Mouse (Mus musculus) stomach, embryonic 14.5 days (tissue): ENCODE data around the gene Slc28a1. TPM values are rescaled to one million over a fixed set of nuclear protein-coding genes. Genes with fewer than 3 reads are reported as not detected.
"Not testable (repeated sequence)": the region's sequence is repeated elsewhere in the genome, so short reads cannot be mapped to it uniquely, and the experiment has no call there.

Experiments used
- ATAC-seq: fragments of 200-750 bp; cut with Nextera tagmentation; 2 replicates; pipeline ENCODE4 v1.8.0; 2017; ENCODE audit warnings: low read depth, moderate TSS enrichment; ENCODE audit not compliant: insufficient number of reproducible peaks, insufficient read depth, low FRiP score
- H3K27ac ChIP-seq: fragments of 300-500 bp; sonication (generic); 2 replicates; pipeline ENCODE4 v1.5.1; 2014; ENCODE audit warnings: mild to moderate bottlenecking, low read length, moderate library complexity, mixed read lengths
- H3K27me3 ChIP-seq: fragments of 300-500 bp; sonication (generic); 2 replicates; pipeline ENCODE4 v1.6.1; 2014; ENCODE audit warnings: low read length, control low read depth, mixed read lengths; ENCODE audit not compliant: control insufficient read depth, insufficient read depth
- H3K36me3 ChIP-seq: fragments of 300-500 bp; sonication (generic); 2 replicates; pipeline ENCODE4 v1.6.1; 2014; ENCODE audit warnings: mild to moderate bottlenecking, control low read depth, low read length, moderate library complexity, mixed read lengths; ENCODE audit not compliant: control insufficient read depth, insufficient read depth
- H3K4me1 ChIP-seq: fragments of 300-500 bp; sonication (generic); 2 replicates; pipeline ENCODE4 v1.6.1; 2014; ENCODE audit warnings: low read length, control low read depth, mixed read lengths; ENCODE audit not compliant: control insufficient read depth, insufficient read depth
- H3K4me2 ChIP-seq: fragments of 300-500 bp; sonication (generic); replicated peaks from 2 replicates; pipeline ENCODE4 v1.6.1; 2014; ENCODE audit warnings: low read depth, low read length, control low read depth
- H3K4me3 ChIP-seq: fragments of 300-500 bp; sonication (generic); 2 replicates; pipeline ENCODE4 v1.5.1; 2014; ENCODE audit warnings: low read depth, low read length, control low read depth
- H3K9ac ChIP-seq: fragments of 300-500 bp; sonication (generic); replicated peaks from 2 replicates; pipeline ENCODE4 v1.6.1; 2014; ENCODE audit warnings: low read depth, mild to moderate bottlenecking, control low read depth, low read length, moderate library complexity, mixed read lengths
- H3K9me3 ChIP-seq: fragments of 300-500 bp; sonication (generic); 2 replicates; pipeline ENCODE4 v1.6.1; 2016; ENCODE audit warnings: low read depth, low read length, control low read depth; ENCODE audit not compliant: control insufficient read depth
- WGBS: fragments of 180-500 bp; shearing (Covaris S2); extraction: QIAGEN DNeasy Blood & Tissue Kit; methylation state at CpG from one replicate; pipeline ENCODE4 v1.1.7; 2014; 5-methylcytosine and 5-hydroxymethylcytosine counted together
- polyA plus RNA-seq: library from polyadenylated mRNA; unstranded; fragments of >200 nt; fragmentation: Nextera tagmentation; extraction: Ambion mirVana; gene quantifications from 2 replicates; pipeline ENCODE4 v1.2.1, GENCODE M21; 2014

The Slc28a1 gene
- polyA plus RNA-seq, 1 experiment from 2014 or later = not detected

GRCm38 (mm10) chr7:81182492-81183175 lies 68.0 kb downstream of the Slc28a1 start:
- 77% methylated on average over 10 of the region's 10 CpGs for WGBS

GRCm38 (mm10) chr7:81183181-81183580 lies 68.6 kb downstream of the Slc28a1 start:
- Histone ChIP-seq H3K36me3 (no peaks in the 10 kb centered on the region), H3K9ac (no peak overlapping the region), H3K4me3 (no peak overlapping the region), H3K27ac (no peak overlapping the region), H3K4me2 (no peak overlapping the region), H3K9me3 (no peaks in the 10 kb centered on the region), H3K4me1 (no peaks in the 10 kb centered on the region), H3K27me3 (no peaks in the 10 kb centered on the region)
- no peak for ATAC-seq

More at GRCm38 (mm10) chr7:81182492-81183175, 68.0 kb downstream of the Slc28a1 start:
- H3K27me3 ChIP-seq = no peaks in the 10 kb centered on the region
- H3K4me2 ChIP-seq = no peak overlapping the region
- no peak overlapping the region for H3K9ac ChIP-seq
- H3K4me1 ChIP-seq = no peaks in the 10 kb centered on the region
- H3K9me3 ChIP-seq = no peaks in the 10 kb centered on the region
- no peak overlapping the region for H3K27ac ChIP-seq
- no peak for ATAC-seq
- H3K4me3 ChIP-seq = no peak overlapping the region
- H3K36me3 ChIP-seq = no peaks in the 10 kb centered on the region

GRCm38 (mm10) chr7:81184136-81184535 lies 69.5 kb downstream of the Slc28a1 start:
- Histone ChIP-seq H3K27ac (no peak overlapping the region), H3K4me1 (no peaks in the 10 kb centered on the region), H3K27me3 (no peaks in the 10 kb centered on the region), H3K9ac (no peak overlapping the region), H3K36me3 (no peaks in the 10 kb centered on the region), H3K4me3 (no peak overlapping the region), H3K4me2 (no peak overlapping the region), H3K9me3 (no peaks in the 10 kb centered on the region)
- 85% methylated on average over 2 of the region's 2 CpGs for WGBS
- ATAC-seq = no peak

- no peak overlapping the region for H3K9ac ChIP-seq
- H3K36me3 ChIP-seq = no peaks in the 10 kb centered on the region
- no peak overlapping the region for H3K4me2 ChIP-seq
- H3K4me3 ChIP-seq = no peak overlapping the region
- ATAC-seq = no peak
- no peaks in the 10 kb centered on the region for H3K27me3 ChIP-seq
- no peaks in the 10 kb centered on the region for H3K4me1 ChIP-seq
- H3K9me3 ChIP-seq = no peaks in the 10 kb centered on the region
- no peak overlapping the region for H3K27ac ChIP-seq
- WGBS = 85% methylated on average over 1 of the region's 1 CpGs
Measured at GRCm38 (mm10) chr7:81184651-81185050, 70.1 kb downstream of the Slc28a1 start.

- H3K4me2 ChIP-seq, H3K9ac ChIP-seq, H3K4me3 ChIP-seq, H3K9me3 ChIP-seq, H3K4me1 ChIP-seq, ATAC-seq, H3K27ac ChIP-seq, H3K36me3 ChIP-seq, H3K27me3 ChIP-seq: not testable (repeated sequence)
Measured at GRCm38 (mm10) chr7:81186036-81186435, 71.4 kb downstream of the Slc28a1 start.

DNA sequence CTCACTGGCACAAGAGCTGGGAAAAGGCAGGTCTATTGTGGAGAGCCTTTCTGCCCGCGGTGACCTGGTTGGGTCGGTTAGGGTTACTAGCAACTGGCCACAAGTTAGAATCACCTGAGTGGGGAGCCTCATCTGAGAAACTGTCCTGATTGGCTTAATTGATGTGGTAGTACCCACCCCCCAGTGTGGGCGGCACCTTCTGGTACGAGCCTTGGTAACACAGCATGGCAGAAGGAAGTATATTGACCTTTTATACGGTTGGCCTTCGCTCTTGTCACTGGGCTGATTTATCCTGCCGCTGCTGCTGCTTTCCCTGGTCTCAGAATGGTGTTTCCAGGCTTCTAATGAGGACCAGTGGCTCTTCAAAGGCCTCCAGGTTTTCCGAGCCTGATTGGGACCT lies 74.6 kb downstream of the Slc28a1 start:
- no peak overlapping the region for H3K4me2 ChIP-seq
- no peaks in the 10 kb centered on the region for H3K36me3 ChIP-seq
- WGBS = 69% methylated on average over 9 of the region's 9 CpGs
- no peak overlapping the region for H3K27ac ChIP-seq
- H3K4me3 ChIP-seq = no peak overlapping the region
- H3K9me3 ChIP-seq = no peaks in the 10 kb centered on the region
- H3K9ac ChIP-seq = no peak overlapping the region
- no peaks in the 10 kb centered on the region for H3K4me1 ChIP-seq
- H3K27me3 ChIP-seq = no peaks in the 10 kb centered on the region
- ATAC-seq = no peak

DNA sequence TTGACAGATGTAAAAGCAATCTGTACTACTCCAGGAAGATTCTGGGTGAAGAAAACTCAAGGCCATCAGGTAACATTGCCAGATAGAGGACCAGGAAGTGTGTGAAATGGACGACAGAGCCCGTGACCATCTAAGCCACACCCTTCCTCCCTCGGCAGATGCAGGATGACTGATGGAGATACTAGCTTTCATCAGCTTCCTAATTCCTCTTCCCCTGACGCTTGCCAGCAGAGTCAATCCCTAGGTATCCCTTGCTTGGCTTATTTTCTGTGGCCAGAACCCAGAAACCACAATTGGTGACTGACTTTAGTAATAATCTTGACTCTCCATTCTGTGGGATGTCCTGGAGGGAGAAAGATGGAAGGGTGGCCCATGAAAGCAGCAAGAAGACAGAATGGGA lies 80.9 kb downstream of the Slc28a1 start:
- H3K9me3 ChIP-seq = no peaks in the 10 kb centered on the region
- peaks cover 5% of the 10 kb centered on the region; the same call in 1 of the 2 replicates for H3K4me1 ChIP-seq
- H3K4me2 ChIP-seq = no peak overlapping the region
- H3K4me3 ChIP-seq = no peak overlapping the region
- no peak for ATAC-seq
- no peak overlapping the region for H3K9ac ChIP-seq
- no peaks in the 10 kb centered on the region for H3K36me3 ChIP-seq
- 42% methylated on average over 4 of the region's 4 CpGs for WGBS
- H3K27ac ChIP-seq = no peak overlapping the region
- H3K27me3 ChIP-seq = no peaks in the 10 kb centered on the region

DNA sequence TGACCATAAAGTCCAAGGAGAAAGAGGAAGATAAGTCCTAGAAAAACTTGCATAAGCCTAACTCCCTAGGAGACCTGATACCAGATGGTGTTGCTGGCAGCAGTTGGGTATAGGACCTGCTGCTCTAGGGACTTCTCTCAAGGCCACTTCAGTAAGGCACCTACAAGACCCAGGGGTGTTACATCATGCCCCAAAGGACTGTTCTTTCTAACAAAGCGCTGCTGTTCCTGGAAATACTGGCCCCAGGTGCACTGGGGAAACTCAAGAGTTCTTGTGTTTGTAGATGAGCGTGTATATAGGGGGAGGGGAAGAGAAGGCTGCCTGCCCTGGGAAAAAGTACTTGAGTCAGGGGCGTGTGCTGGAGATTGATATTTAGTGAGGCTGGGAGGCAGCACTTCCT lies 82.2 kb downstream of the Slc28a1 start:
- Histone ChIP-seq H3K36me3 (no peaks in the 10 kb centered on the region), H3K9ac (no peak overlapping the region), H3K4me2 (no peak overlapping the region), H3K9me3 (no peaks in the 10 kb centered on the region), H3K27ac (no peak overlapping the region), H3K27me3 (no peaks in the 10 kb centered on the region), H3K4me3 (no peak overlapping the region), H3K4me1 (peaks cover 5% of the 10 kb centered on the region; the same call in 1 of the 2 replicates)
- 36% methylated on average over 3 of the region's 3 CpGs for WGBS
- ATAC-seq = no peak

DNA sequence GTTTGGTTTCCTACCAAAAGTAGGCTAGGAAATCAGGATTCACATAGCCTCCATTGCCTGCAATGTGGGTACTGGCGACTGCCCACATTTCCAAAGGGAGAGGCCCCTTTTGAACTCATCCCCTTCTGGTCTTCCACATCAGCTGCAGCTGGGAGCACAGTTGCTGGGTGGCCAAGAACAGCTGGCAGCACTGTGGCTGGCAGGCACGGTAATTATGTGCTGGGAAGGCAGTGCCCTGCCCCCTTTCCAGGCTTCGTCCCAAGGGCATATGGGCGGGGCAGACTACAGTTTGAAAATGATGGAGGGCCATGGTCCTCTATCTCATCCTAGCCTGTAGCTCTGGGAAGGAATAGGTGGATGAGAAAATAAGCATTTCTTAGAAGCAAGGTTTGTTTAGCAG lies 83.9 kb downstream of the Slc28a1 start:
- H3K27me3 ChIP-seq = no peaks in the 10 kb centered on the region
- no peak for ATAC-seq
- no peak overlapping the region for H3K27ac ChIP-seq
- H3K4me2 ChIP-seq = no peak overlapping the region
- peaks cover 5% of the 10 kb centered on the region; the same call in 1 of the 2 replicates for H3K4me1 ChIP-seq
- no peaks in the 10 kb centered on the region for H3K36me3 ChIP-seq
- no peaks in the 10 kb centered on the region for H3K9me3 ChIP-seq
- H3K4me3 ChIP-seq = no peak overlapping the region
- WGBS = 39% methylated on average over 4 of the region's 4 CpGs
- no peak overlapping the region for H3K9ac ChIP-seq
